8 mouse cellular contexts compared by ENCODE assay signal in the genomic region with DNA sequence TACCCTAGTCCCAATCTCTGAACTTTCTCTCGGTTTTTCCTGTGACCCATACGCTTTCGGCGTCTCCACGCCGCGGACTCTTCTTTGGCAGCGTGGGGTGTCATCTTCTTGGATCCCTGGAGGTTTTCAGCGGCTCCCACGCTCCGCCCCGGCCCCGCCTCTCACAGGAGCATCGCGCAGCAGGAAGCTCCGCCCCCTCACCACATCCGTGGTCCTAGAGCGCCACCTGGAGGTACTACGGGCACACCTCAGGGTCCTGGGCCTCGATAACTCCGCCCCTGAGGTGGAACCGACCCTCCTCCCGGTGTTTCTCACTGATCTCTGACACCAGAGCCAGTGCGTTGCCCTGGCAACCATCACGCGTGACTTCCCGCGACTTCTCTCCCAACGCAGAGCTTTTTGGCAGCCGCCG. TPM values are rescaled to one million over a fixed set of nuclear protein-coding genes. Genes with fewer than 3 reads are reported as not detected.
DNase-seq lines count a peak whose midpoint lies in the region; ATAC-seq and TF ChIP-seq lines count a peak whose summit lies in the region.

No protein-coding gene starts in this region.

- peak overlapping the region; percentile 41; the same call in 1 of the 2 replicates for H3K9ac ChIP-seq in hindbrain, embryonic 15.5 days

- in situ Hi-C loops in Patski (cut with MboI; ENCODE audit: low pct_unique_long_range_greater_than_20kb): loop anchor here (5.0 kb wide), 3 partner anchors 85 to 560 kb away; partner anchors contain the start of genes Hoxb5 and Snx11

- under 1% methylated on average over 31 of the region's 31 CpGs for WGBS in hindbrain, embryonic 15.5 days

- peak; percentile 87 for DNase-seq in Patski (ENCODE audit: low read depth, low spot score)
- peak; percentile 99 for DNase-seq in cerebellum, postnatal 14 days
- DNase-seq in frontal cortex, postnatal 25 days (ENCODE audit: low spot score in 2 of 2): peak; percentile 81 to 96
- peak; percentile 87 for DNase-seq in left cerebral cortex, adult 11 months (ENCODE audit: low spot score)
- DNase-seq in lung, postnatal 4 days: peak; percentile 93 to 96
- DNase-seq in retina, postnatal 7 days (ENCODE audit: low read depth, low spot score): peak; percentile 90
- DNase-seq in urinary bladder, adult 2 months (ENCODE audit: low spot score): peak; percentile 94

- H3K27me3 ChIP-seq in Patski: no peaks in the 10 kb centered on the region
- H3K27me3 ChIP-seq in hindbrain, embryonic 15.5 days: no peaks in the 10 kb centered on the region

- H3K4me2 ChIP-seq in hindbrain, embryonic 15.5 days: peak overlapping the region; percentile 89

- no peaks in the 10 kb centered on the region for H3K36me3 ChIP-seq in hindbrain, embryonic 15.5 days

- ATAC-seq in Patski: peak; percentile 65
- ATAC-seq in hindbrain, embryonic 15.5 days (ENCODE audit: low FRiP score, low read depth): peak; percentile 90

- TF ChIP-seq CTCF in Patski (IDR thresholded peaks at IDR 0.05): peak; percentile 96

- H3K27ac ChIP-seq in hindbrain, embryonic 15.5 days (replicated peaks): 0 out of 2 replicates have a peak overlapping the region, but pooled peaks have one; percentile 19

- POLR2A ChIA-PET in Patski (lab: Charles Lee): interaction anchor here (0.8 to 1.6 kb wide), 6 partner anchors 40 to 591 kb away, joined by 3 to 7 read pairs (median 4); partner anchors contain the start of genes Hoxb9 and Snx11

- no peaks in the 10 kb centered on the region for H3K9me3 ChIP-seq in hindbrain, embryonic 15.5 days

- H3K4me3 ChIP-seq in hindbrain, embryonic 15.5 days: peak overlapping the region; percentile 49

- CTCF ChIA-PET in Patski (lab: Charles Lee): interaction anchor here (0.9 to 3.4 kb wide), 12 partner anchors 27 to 518 kb away, joined by 3 to 12 read pairs (median 4); partner anchors contain the start of gene Nfe2l1

- peaks cover 38% of the 10 kb centered on the region for H3K4me1 ChIP-seq in hindbrain, embryonic 15.5 days (replicated peaks)

RNA-seq across cellular contexts. Expression of gene Copz2, which starts 12.2 kb away (rescaled TPM):
- polyA plus RNA-seq in Patski (2021): 56.7 TPM
- polyA plus RNA-seq in hindbrain, embryonic 15.5 days (2015; fragmentation: Nextera tagmentation; extraction: Ambion mirVana): 21.9 and 25.9 TPM in 2 replicates
- polyA plus RNA-seq in urinary bladder, adult 2 months (2012; rRNA removed): 111 and 117 TPM in 2 replicates

RNA-seq across cellular contexts. Expression of gene Nfe2l1, which starts 32.1 kb away (rescaled TPM):
- 362 TPM for polyA plus RNA-seq in Patski (2021)
- polyA plus RNA-seq in hindbrain, embryonic 15.5 days (2015; fragmentation: Nextera tagmentation; extraction: Ambion mirVana): 74.3 and 80.5 TPM in 2 replicates
- polyA plus RNA-seq in urinary bladder, adult 2 months (2012; rRNA removed): 120 and 137 TPM in 2 replicates

RNA-seq across cellular contexts. Expression of gene Cdk5rap3, which starts 54.4 kb away (rescaled TPM):
- polyA plus RNA-seq in Patski (2021): 95.8 TPM
- 81.6 and 82.8 TPM in 2 replicates for polyA plus RNA-seq in hindbrain, embryonic 15.5 days (2015; fragmentation: Nextera tagmentation; extraction: Ambion mirVana)
- polyA plus RNA-seq in urinary bladder, adult 2 months (2012; rRNA removed): 46.5 and 47.5 TPM in 2 replicates

Comparison
In these comparisons a context has a peak if more than half of its experiments do, and no peak if none do; other contexts are left out.
1. Peak in every context shown above with its lines: DNase-seq, ATAC-seq, H3K4me3 ChIP-seq and H3K27ac ChIP-seq.